Mouse (Mus musculus) embryonic facial prominence, embryonic 10.5 days (tissue): ENCODE results near the gene Tmed10. TPM values are rescaled to one million over a fixed set of nuclear protein-coding genes. Genes with fewer than 3 reads are reported as not detected.

Experiments
- DNase-seq: peaks from one replicate; pipeline ENCODE4 v3.0.0-alpha.2; 2017; ENCODE audit warnings: low spot score
- H3K27ac ChIP-seq: fragments of 300-500 bp; sonication (generic); replicated peaks from 2 replicates; pipeline ENCODE4 v1.5.1; 2016; ENCODE audit warnings: mild to moderate bottlenecking
- H3K27me3 ChIP-seq: fragments of 300-500 bp; sonication (generic); replicated peaks from 2 replicates; pipeline ENCODE4 v1.6.1; 2016; ENCODE audit warnings: low read depth, mild to moderate bottlenecking; ENCODE audit not compliant: poor library complexity, severe bottlenecking
- H3K36me3 ChIP-seq: fragments of 300-500 bp; sonication (generic); replicated peaks from 2 replicates; pipeline ENCODE4 v1.6.1; 2016; ENCODE audit warnings: mild to moderate bottlenecking, moderate library complexity
- H3K4me1 ChIP-seq: fragments of 300-500 bp; sonication (generic); 2 replicates; pipeline ENCODE4 v1.6.1; 2016
- H3K4me3 ChIP-seq: fragments of 300-500 bp; sonication (generic); 2 replicates; pipeline ENCODE4 v1.5.1; 2016; ENCODE audit warnings: mild to moderate bottlenecking, moderate library complexity
- H3K9me3 ChIP-seq: fragments of 300-500 bp; sonication (generic); 2 replicates; pipeline ENCODE4 v1.6.1; 2016; ENCODE audit warnings: mild to moderate bottlenecking
- WGBS: fragments of 180-500 bp; shearing (Covaris S2); methylation state at CpG from one replicate; pipeline ENCODE4 v1.1.7; 2016; 5-methylcytosine and 5-hydroxymethylcytosine counted together
- polyA plus RNA-seq: library from polyadenylated mRNA; unstranded; fragments of >200 nt; fragmentation: Nextera tagmentation; extraction: Ambion mirVana; gene quantifications from 2 replicates; pipeline ENCODE4 v1.2.1, GENCODE M21; 2016

The Tmed10 gene
- polyA plus RNA-seq, 1 experiment from 2014 or later = 243 TPM

- WGBS = 83% methylated on average over 6 of the region's 6 CpGs
Observed at GRCm38 (mm10) chr12:85368441-85369063, 6.1 kb downstream of the Tmed10 start.

GRCm38 (mm10) chr12:85366271-85366670 is 8.4 kb downstream of the Tmed10 start:
- 92% methylated on average over 3 of the region's 3 CpGs for WGBS

More at GRCm38 (mm10) chr12:85368441-85369063, 6.1 kb downstream of the Tmed10 start:
- peaks cover 21% of the 10 kb centered on the region for H3K4me1 ChIP-seq
- H3K4me3 ChIP-seq = no peak overlapping the region
- no peaks in the 10 kb centered on the region for H3K9me3 ChIP-seq
- H3K27ac ChIP-seq = no peak overlapping the region
- DNase-seq = no peak
- no peaks in the 10 kb centered on the region for H3K27me3 ChIP-seq
- peaks cover 21% of the 10 kb centered on the region for H3K36me3 ChIP-seq

GRCm38 (mm10) chr12:85362510-85362909 is 12.1 kb downstream of the Tmed10 start:
- H3K27me3 ChIP-seq = no peaks in the 10 kb centered on the region
- DNase-seq = no peak
- H3K9me3 ChIP-seq = no peaks in the 10 kb centered on the region
- H3K36me3 ChIP-seq = peaks cover 25% of the 10 kb centered on the region
- H3K4me3 ChIP-seq = no peak overlapping the region
- no peaks in the 10 kb centered on the region; the same call in 1 of the 2 replicates for H3K4me1 ChIP-seq
- no peak overlapping the region for H3K27ac ChIP-seq
- 86% methylated on average over 4 of the region's 4 CpGs for WGBS

More at GRCm38 (mm10) chr12:85366271-85366670, 8.4 kb downstream of the Tmed10 start:
- no peaks in the 10 kb centered on the region for H3K9me3 ChIP-seq
- no peak for DNase-seq
- no peaks in the 10 kb centered on the region for H3K27me3 ChIP-seq
- H3K36me3 ChIP-seq = peaks cover 31% of the 10 kb centered on the region
- H3K4me3 ChIP-seq = no peak overlapping the region
- H3K27ac ChIP-seq = no peak overlapping the region
- peaks cover 6% of the 10 kb centered on the region; the same call in 1 of the 2 replicates for H3K4me1 ChIP-seq

GRCm38 (mm10) chr12:85361580-85361979 is 13.1 kb downstream of the Tmed10 start:
- DNase-seq = no peak
- Histone ChIP-seq H3K36me3 (peaks cover 25% of the 10 kb centered on the region), H3K4me3 (no peak overlapping the region), H3K27ac (no peak overlapping the region), H3K9me3 (no peaks in the 10 kb centered on the region), H3K27me3 (no peaks in the 10 kb centered on the region), H3K4me1 (no peaks in the 10 kb centered on the region)

- Histone ChIP-seq H3K4me3 (no peak overlapping the region), H3K27ac (no peak overlapping the region), H3K9me3 (no peaks in the 10 kb centered on the region), H3K27me3 (no peaks in the 10 kb centered on the region), H3K36me3 (peaks cover 25% of the 10 kb centered on the region), H3K4me1 (no peaks in the 10 kb centered on the region)
- whole genome bisulfite sequencing = 93% methylated on average over 3 of the region's 3 CpGs
- no peak for DNase-seq
Observed at GRCm38 (mm10) chr12:85361165-85361564, 13.5 kb downstream of the Tmed10 start.

- WGBS = 89% methylated on average over 3 of the region's 3 CpGs
- H3K27ac ChIP-seq = no peak overlapping the region
- H3K4me1 ChIP-seq = no peaks in the 10 kb centered on the region
- H3K27me3 ChIP-seq = no peaks in the 10 kb centered on the region
- no peak for DNase-seq
- H3K4me3 ChIP-seq = no peak overlapping the region
- H3K36me3 ChIP-seq = peaks cover 56% of the 10 kb centered on the region
- no peaks in the 10 kb centered on the region for H3K9me3 ChIP-seq
Observed at GRCm38 (mm10) chr12:85354061-85354460, 20.6 kb downstream of the Tmed10 start.

- H3K27ac ChIP-seq = no peak overlapping the region
- WGBS = 86% methylated on average over 10 of the region's 10 CpGs
- no peaks in the 10 kb centered on the region for H3K9me3 ChIP-seq
- no peaks in the 10 kb centered on the region for H3K27me3 ChIP-seq
- H3K4me3 ChIP-seq = no peak overlapping the region
- no peak for DNase-seq
- H3K4me1 ChIP-seq = no peaks in the 10 kb centered on the region
- peaks cover 76% of the 10 kb centered on the region for H3K36me3 ChIP-seq
Observed at GRCm38 (mm10) chr12:85350407-85351232, 24.0 kb downstream of the Tmed10 start.

GRCm38 (mm10) chr12:85348338-85348737 is 26.3 kb downstream of the Tmed10 start:
- peaks cover 78% of the 10 kb centered on the region for H3K36me3 ChIP-seq
- H3K27ac ChIP-seq = no peak overlapping the region
- DNase-seq = no peak
- no peak overlapping the region for H3K4me3 ChIP-seq
- no peaks in the 10 kb centered on the region for H3K27me3 ChIP-seq
- no peaks in the 10 kb centered on the region for H3K9me3 ChIP-seq
- WGBS = 88% methylated on average over 6 of the region's 6 CpGs
- no peaks in the 10 kb centered on the region for H3K4me1 ChIP-seq

GRCm38 (mm10) chr12:85347196-85347595 is 27.5 kb downstream of the Tmed10 start:
- Histone ChIP-seq H3K27ac (no peak overlapping the region), H3K36me3 (peaks cover 74% of the 10 kb centered on the region), H3K9me3 (no peaks in the 10 kb centered on the region), H3K27me3 (no peaks in the 10 kb centered on the region), H3K4me3 (no peak overlapping the region), H3K4me1 (no peaks in the 10 kb centered on the region)
- no peak for DNase-seq
- 80% methylated on average over 3 of the region's 3 CpGs for WGBS

GRCm38 (mm10) chr12:85346374-85346773 is 28.3 kb downstream of the Tmed10 start:
- no peaks in the 10 kb centered on the region for H3K4me1 ChIP-seq
- peaks cover 74% of the 10 kb centered on the region for H3K36me3 ChIP-seq
- H3K9me3 ChIP-seq = no peaks in the 10 kb centered on the region
- H3K27me3 ChIP-seq = no peaks in the 10 kb centered on the region
- 64% methylated on average over 3 of the region's 3 CpGs for WGBS
- DNase-seq = peak; percentile 37
- no peak overlapping the region for H3K4me3 ChIP-seq
- no peak overlapping the region for H3K27ac ChIP-seq

GRCm38 (mm10) chr12:85345559-85345958 is 29.1 kb downstream of the Tmed10 start:
- Histone ChIP-seq H3K9me3 (no peaks in the 10 kb centered on the region), H3K4me3 (no peak overlapping the region), H3K27ac (no peak overlapping the region), H3K36me3 (peaks cover 69% of the 10 kb centered on the region), H3K4me1 (no peaks in the 10 kb centered on the region), H3K27me3 (no peaks in the 10 kb centered on the region)
- 92% methylated on average over 6 of the region's 6 CpGs for WGBS
- no peak for DNase-seq

GRCm38 (mm10) chr12:85344252-85344651 is 30.4 kb downstream of the Tmed10 start:
- peaks cover 57% of the 10 kb centered on the region for H3K36me3 ChIP-seq
- peaks cover 8% of the 10 kb centered on the region for H3K4me1 ChIP-seq
- DNase-seq = no peak
- no peaks in the 10 kb centered on the region for H3K9me3 ChIP-seq
- no peaks in the 10 kb centered on the region for H3K27me3 ChIP-seq
- no peak overlapping the region for H3K27ac ChIP-seq
- no peak overlapping the region for H3K4me3 ChIP-seq
- 76% methylated on average over 7 of the region's 7 CpGs for WGBS

- peaks cover 37% of the 10 kb centered on the region for H3K36me3 ChIP-seq
- DNase-seq = no peak
- no peak overlapping the region for H3K4me3 ChIP-seq
- no peaks in the 10 kb centered on the region for H3K27me3 ChIP-seq
- 79% methylated on average over 4 of the region's 4 CpGs for WGBS
- H3K27ac ChIP-seq = no peak overlapping the region
- no peaks in the 10 kb centered on the region for H3K9me3 ChIP-seq
- H3K4me1 ChIP-seq = peaks cover 16% of the 10 kb centered on the region
Observed at GRCm38 (mm10) chr12:85342310-85342709, 32.3 kb downstream of the Tmed10 start.
